Mouse (Mus musculus) layer of hippocampus, postnatal 36 days (tissue): ENCODE measurements around the gene 2010111I01Rik. TPM values are rescaled to one million over a fixed set of nuclear protein-coding genes. Genes with fewer than 3 reads are reported as not detected.

ENCODE experiments used
- DNase-seq, 2 experiments: peaks; one replicate each; pipeline ENCODE4 v3.0.0; 2022
- total RNA-seq, 2 experiments: library from RNA; stranded (reverse); gene quantifications; 2 replicates each; pipeline ENCODE4 v1.2.3; 2021

The 2010111I01Rik gene
- total RNA-seq, 2 experiments from 2014 or later = 76.8 to 92.7 TPM

DNA sequence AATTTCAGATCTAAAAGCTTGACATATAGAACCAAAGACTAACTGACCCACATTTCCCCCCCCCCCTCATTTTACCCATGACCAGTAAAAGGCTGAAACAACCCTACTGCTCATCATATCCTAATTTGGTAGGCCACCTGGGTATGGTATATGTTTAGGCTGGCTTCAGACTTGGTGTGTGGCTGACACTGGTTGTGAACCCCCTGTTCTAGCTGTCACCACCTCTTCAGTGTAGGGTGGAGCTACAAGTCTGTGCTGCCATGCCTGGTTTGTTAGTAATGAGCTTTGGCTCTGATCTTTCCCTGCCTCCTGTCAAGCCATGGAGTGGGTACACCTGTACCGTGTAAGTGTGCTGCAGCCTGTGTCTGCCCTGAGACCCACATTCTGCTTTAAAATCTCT is 66.6 kb downstream of the 2010111I01Rik start:
- DNase-seq = no peak

DNA sequence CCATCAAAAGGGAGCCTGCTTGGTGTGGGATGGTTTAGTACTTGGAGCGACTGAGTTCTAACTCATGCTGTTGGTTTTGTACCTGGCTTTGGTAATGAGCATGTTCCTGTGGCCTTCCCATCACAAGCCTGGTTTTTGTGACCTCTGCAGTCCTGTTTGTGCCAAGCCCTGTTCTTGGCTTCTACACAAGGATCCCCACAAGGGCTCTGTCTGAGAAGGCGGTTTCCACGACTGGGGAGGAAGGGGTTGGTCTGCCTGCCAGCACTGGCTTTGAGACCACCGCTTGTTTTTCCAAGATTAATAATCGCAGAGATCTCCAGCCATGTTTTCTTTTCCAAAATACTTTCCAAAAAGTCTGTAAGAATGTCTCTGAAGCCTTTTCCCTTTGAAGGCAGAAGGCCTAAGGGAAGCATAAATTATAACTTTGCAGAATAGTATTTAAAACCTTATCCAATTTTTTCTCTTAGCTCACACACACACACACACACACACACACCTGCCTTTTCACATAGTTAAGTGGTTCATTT is 67.7 kb downstream of the 2010111I01Rik start:
- no peak for DNase-seq

DNA sequence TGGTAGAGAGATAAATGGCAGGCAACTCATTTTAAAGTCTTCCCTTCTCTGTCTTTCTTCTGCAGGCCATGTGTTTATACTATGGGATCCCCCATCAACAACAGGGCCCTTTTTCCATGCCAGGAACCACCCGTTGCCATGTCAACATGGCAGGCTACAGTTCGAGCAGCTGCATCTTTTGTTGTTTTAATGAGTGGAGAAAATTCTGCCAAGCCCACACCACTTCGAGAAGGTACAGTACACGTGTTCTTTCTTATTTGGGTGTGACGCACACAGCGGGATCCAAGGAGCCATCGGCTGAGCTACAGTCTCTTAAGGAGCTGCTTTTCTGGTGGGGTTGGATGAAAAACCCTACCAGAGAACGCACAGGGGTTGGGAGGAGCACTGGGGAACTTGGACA is 68.3 kb downstream of the 2010111I01Rik start:
- DNase-seq = peak; percentile 37 to 53

GRCm38 (mm10) chr13:63033364-63033763 is 68.7 kb downstream of the 2010111I01Rik start:
- no peak for DNase-seq

GRCm38 (mm10) chr13:63034666-63035065 is 70.0 kb downstream of the 2010111I01Rik start:
- no peak for DNase-seq

DNA sequence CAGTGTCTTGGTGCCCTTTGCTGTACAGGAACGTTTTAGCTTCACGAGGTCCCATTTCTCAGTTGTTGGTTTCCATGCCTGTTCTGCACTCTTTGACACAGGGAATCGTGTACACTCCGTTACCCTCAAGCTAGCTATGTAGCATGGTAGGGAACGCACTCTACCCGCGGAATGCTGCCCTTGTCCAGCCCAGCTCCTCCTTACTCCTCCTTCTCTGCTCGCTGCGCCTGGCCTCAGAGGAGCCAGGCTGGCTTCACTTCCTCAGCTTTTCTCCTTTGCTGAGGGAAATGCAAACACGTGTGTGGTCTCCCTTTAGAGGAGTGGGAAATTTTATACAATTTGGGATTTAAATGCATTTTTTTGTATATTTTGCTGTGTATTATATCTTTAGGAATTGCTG is 73.2 kb downstream of the 2010111I01Rik start:
- no peak for DNase-seq

- no peak for DNase-seq
Measured at GRCm38 (mm10) chr13:63038415-63038814, 73.7 kb downstream of the 2010111I01Rik start.

DNA sequence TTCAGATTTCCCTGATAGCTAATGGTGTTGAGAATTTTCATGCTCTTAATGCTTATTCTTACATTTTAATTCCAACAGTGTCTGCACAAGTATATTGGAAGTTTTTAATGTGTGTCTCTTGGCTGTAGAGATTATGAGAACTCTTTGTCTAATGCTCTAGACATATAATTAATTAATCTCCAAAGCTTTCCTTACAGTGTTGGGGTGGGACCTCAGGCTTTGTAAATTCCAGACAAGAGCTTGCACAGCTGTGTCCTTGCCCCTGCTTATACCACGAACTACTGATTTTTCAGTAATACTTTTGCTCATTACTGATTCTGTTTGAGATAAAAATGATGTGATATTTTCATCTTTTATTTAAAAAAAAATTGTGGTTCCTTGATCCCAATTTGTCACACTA is 74.2 kb downstream of the 2010111I01Rik start:
- no peak for DNase-seq

DNA sequence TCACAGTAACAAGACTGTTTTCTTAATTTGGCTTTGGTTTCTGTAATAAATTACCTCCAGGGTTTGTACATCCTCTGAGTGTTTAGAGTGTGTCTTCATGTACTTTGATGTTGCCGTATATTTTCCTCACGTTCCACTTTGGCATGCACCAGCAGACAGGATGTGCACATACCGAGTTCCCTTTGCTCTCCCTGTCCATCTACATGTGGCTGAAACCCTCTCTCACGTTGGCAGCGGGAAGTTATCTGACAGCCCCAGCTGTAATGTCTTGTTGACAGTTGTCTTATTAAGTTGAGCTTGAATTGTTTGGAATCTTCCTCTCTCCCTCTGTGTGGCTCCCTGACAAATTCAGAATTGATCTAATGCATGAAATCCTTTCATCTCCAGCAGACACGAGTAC is 74.6 kb downstream of the 2010111I01Rik start:
- no peak for DNase-seq

DNA sequence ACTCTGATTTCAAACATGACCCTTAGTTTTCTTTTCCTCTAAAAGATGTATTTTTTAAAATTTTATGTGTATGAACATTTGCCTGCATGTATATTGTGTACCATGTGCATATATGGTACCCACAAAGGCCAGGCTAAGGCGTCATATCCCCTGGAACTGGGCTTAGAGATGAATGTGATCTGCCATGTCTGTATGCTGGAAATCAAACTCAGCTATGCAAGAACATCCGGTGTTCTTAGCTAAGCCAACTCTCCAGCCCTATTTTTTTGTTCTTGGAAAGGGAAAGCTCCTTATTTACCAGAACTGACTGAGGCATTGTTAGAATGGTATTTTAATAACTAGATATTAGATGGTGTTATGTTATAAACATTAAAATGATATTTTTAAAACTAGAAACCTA is 75.2 kb downstream of the 2010111I01Rik start:
- DNase-seq = no peak

- DNase-seq = no peak
Measured at GRCm38 (mm10) chr13:63045504-63046205, 81.0 kb downstream of the 2010111I01Rik start.

- DNase-seq = peak; percentile 62 to 67
Measured at GRCm38 (mm10) chr13:63046206-63047020, 81.7 kb downstream of the 2010111I01Rik start.

GRCm38 (mm10) chr13:63063706-63064105 is 99.0 kb downstream of the 2010111I01Rik start:
- no peak for DNase-seq

GRCm38 (mm10) chr13:63066607-63067006 is 101.9 kb downstream of the 2010111I01Rik start:
- no peak for DNase-seq

GRCm38 (mm10) chr13:63068371-63069136 is 103.9 kb downstream of the 2010111I01Rik start:
- no peak for DNase-seq

GRCm38 (mm10) chr13:63071874-63072273 is 107.2 kb downstream of the 2010111I01Rik start:
- no peak for DNase-seq

GRCm38 (mm10) chr13:63072376-63072775 is 107.7 kb downstream of the 2010111I01Rik start:
- DNase-seq = no peak

DNA sequence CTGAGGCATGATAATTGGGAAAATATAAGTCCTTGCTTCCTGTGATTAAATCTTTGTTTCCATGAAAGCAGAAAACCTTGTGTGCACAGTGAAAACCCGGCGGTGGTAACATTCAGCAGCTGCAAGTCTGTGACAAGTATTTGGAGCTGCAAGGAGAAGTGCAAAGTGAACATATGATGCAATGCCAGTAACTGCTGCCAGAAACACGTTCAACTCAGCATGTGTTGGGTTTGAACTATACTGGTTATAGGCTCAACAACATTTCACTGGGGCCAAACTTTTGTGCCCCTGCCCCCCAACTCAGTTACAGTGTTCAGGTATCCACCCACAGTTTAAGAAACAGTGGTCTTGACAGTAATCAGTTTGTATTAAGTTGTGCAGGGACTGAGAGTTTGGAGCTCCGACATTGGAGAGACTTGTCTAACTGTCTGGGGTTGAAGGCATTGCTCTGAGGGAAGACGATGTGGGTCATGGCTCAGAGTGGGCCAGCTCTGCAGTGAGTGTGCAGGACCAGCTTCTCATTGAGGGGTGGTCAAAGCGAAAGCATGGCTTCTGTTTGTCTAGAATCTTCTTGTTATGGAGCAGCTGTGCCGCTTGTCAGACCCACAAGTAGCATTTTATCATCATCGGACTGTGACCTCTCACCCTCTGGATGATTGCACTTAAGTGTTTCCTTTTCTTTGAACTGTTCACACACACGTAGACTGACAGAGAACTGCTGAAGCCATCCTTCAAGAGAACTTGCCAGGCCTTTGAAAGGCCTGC is 109.4 kb downstream of the 2010111I01Rik start:
- DNase-seq = no peak

GRCm38 (mm10) chr13:63074676-63074991 is 109.9 kb downstream of the 2010111I01Rik start:
- no peak for DNase-seq

DNA sequence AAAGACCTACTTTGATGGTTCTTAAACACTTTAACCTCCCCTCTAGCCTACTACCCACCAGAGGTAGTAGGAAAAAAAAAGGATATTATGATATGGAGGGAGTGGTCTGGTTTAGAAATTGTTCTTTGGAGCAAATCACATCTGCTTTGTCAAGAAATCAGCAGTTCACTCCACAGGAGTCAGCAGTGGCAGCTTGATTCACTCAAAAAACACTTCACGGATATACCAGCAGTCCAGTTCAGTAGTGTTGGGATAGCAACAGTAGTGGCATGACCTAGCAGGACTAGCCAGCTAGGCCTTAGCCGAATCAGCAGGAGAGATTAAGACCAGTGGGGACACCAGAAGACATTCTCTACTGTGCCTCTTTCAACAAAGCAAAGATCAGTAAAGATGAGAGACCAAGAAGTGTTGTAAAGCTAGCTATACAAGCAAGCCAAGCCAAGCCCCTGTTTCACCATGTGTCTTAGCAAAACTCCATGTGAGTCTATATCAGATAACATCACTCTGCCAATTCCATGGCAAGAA is 110.7 kb downstream of the 2010111I01Rik start:
- DNase-seq = no peak

DNA sequence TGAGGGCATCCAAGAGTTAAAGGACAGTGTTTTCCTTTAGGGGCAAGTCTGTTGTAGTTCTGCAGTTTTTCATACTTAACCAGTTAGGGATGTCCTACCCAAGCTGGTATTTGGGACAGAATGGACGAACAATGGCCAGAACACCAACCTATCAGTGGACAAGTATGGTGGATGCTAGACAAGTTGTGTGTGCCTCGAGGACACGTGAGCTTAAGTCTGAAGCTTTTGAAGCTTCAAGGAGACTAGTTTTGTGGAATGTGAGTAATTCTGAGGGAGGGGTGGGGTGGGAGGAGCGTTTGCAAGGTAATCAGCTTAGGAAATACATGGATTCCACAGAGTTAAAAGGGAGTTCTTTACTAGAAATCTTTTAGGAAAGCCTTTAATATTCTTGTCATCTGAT is 115.5 kb downstream of the 2010111I01Rik start:
- no peak for DNase-seq

DNA sequence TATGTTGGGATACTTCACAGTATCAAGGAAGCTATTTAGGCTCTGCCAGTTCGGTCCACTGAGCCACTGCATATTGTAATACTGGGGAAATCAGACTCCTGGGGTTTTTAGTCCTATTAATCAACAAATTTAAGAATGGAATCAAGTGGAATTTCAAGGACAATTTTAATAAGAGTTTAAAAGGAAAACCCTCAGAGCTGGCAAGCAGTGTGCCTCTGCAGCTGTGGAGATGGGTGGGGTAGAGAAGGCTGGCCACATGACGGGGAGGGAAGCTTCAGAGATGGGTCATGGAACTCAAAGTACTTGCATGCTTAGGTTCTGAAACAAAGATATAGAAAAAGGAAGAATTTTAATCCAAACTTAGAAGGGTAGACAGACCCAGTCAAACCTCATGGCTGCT is 116.1 kb downstream of the 2010111I01Rik start:
- DNase-seq = no peak
